Mouse (Mus musculus) heart, postnatal 0 days (tissue): Measurements from ENCODE around the gene Gm9780.
"Not testable (repeated sequence)": the region's sequence is repeated elsewhere in the genome, so short reads cannot be mapped to it uniquely, and the experiment has no call there.

Source experiments
- CTCF ChIP-seq: IDR thresholded peaks from 2 replicates; pipeline ENCODE4 v1.5.1; 2016; ENCODE audit warnings: antibody characterized with exemption, control low read depth, low read depth
- EP300 ChIP-seq: IDR thresholded peaks from 2 replicates; pipeline ENCODE4 v1.6.1; 2016; ENCODE audit warnings: antibody characterized with exemption, low read depth

- not testable (repeated sequence) for TF ChIP-seq CTCF, EP300
These were observed 2.5 kb upstream of the Gm9780 start for GRCm38 (mm10) chr14:26045007-26045406.
